Mouse (Mus musculus) adrenal gland, adult 2 months (tissue): ENCODE results near the gene Sbk1. TPM values are rescaled to one million over a fixed set of nuclear protein-coding genes. Genes with fewer than 3 reads are reported as not detected.
"Not testable (repeated sequence)": the region's sequence is repeated elsewhere in the genome, so short reads cannot be mapped to it uniquely, and the experiment has no call there.

Source experiments
- DNase-seq: peaks from one replicate; pipeline ENCODE4 v3.0.0; 2021
- polyA plus RNA-seq: library from polyadenylated mRNA; depleted of rRNA; stranded (reverse); fragments of >200 nt; gene quantifications from 2 replicates; pipeline ENCODE4 v1.2.3, GENCODE M21; 2012
- total RNA-seq, 2 experiments: library from RNA; stranded (reverse); gene quantifications; 2 replicates each; pipeline ENCODE4 v1.2.3; 2021

Sbk1 gene
- total and polyA plus RNA-seq, 3 experiments = 32.4 to 178 (median 91.1) TPM

DNA sequence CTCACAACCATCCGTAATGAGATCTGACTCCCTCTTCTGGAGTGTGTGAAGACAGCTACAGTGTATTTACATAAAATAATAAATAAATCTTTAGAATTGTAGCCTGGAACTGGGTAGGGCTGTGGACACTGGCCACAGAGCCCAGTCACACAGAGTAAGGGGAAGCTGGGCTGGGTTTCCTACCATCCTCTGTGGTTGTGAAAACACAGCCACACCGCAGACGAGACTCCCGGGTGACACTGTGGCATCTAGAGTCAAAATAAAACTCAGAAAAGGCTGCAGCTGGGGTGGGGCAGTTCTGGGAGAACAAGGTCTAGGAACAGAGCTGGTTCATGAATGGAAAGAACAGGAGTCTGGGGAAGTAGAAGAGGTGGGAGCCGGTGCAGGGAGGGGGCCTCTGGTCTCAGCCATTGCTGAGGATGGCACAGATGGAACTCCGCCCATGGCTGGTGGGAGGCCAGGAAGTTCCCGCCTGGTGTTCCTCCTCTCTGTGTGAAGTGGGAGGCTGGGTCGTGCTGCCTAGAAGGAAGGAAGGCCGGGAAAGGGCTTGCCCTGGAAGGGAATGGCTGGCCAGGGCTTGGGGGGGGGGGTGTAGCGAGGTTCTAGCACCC, 15.2 kb downstream of the Sbk1 start:
- peak; percentile 57 for DNase-seq

DNA sequence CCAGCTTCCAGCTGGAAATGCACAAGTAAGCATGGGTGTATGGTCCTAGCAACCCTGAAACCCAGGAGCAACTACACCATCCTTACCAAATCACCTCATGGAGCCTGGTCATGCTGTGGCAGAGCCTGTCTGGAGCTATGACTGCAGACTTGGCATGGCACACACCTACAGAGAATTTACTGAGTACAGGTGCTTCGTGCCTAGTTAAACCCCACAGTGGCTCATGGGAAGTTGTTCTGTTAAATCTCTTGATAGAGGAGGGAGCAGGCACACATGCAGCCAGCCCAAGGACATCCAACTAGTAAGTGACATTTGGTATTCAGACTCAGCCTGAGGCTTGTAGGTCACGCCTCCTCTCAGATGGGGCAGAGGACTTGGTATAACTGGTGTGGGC, 15.7 kb downstream of the Sbk1 start:
- peak; percentile 62 for DNase-seq

DNA sequence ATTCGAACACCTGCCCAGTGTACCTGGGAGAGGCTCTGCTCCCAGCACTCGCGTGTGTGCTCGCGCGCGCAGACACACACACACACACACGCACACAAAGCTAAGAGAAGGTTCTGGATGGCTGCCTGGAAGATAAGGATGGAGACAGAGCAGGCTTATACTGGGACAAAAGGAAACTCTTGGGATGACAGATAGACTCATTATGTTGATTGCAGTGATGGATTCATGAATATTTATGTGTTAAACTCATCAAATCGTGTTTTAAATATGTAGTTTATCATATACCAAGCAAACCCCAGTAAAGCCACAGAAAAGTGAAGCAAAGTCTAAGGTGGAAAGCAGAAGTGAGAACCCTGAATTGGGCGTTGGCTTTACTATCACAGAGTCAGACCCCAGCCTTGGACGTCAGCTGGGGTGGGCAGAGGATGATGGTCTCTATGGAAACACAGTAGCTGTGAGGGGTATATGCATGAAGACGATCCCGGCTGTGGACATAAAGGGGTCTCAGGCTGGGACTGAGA, 16.2 kb downstream of the Sbk1 start:
- DNase-seq = no peak

DNA sequence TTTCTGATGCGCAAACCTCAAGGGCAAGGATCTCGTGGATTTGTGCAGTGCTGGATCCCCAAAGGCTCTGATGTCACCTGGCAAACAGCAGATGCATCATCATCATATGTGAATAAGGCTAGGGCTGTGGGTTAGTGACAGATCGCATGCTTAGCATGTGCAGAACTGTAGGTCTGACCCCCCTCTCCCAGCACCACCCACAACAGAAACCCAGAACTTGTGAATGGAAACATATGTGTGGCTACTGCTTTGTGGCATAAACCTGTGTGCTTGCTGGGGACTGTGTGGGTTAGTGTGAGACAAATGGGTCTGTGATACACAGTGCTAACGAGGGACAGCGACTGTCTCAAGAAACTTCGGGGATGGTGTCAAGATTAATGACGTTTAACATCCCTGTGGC, 17.0 kb downstream of the Sbk1 start:
- no peak for DNase-seq

DNA sequence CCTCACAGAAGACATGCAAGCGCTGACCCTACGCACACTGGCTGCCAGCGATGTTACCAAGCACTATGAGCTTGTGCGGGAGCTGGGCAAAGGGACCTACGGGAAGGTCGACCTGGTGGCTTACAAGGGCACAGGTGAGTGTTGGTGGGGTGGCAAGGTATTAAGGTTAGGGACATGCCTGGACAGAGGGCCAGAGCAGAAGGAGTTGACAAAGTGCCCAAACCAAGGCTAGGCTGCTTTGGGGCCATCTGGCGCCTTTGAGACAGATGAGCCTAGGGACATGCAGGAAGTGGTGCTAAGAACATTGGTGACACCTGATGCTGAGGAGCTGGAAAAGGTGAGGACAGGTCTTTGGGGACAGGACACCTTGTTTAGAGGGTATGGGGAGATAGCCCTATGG, 17.5 kb downstream of the Sbk1 start:
- no peak for DNase-seq

DNA sequence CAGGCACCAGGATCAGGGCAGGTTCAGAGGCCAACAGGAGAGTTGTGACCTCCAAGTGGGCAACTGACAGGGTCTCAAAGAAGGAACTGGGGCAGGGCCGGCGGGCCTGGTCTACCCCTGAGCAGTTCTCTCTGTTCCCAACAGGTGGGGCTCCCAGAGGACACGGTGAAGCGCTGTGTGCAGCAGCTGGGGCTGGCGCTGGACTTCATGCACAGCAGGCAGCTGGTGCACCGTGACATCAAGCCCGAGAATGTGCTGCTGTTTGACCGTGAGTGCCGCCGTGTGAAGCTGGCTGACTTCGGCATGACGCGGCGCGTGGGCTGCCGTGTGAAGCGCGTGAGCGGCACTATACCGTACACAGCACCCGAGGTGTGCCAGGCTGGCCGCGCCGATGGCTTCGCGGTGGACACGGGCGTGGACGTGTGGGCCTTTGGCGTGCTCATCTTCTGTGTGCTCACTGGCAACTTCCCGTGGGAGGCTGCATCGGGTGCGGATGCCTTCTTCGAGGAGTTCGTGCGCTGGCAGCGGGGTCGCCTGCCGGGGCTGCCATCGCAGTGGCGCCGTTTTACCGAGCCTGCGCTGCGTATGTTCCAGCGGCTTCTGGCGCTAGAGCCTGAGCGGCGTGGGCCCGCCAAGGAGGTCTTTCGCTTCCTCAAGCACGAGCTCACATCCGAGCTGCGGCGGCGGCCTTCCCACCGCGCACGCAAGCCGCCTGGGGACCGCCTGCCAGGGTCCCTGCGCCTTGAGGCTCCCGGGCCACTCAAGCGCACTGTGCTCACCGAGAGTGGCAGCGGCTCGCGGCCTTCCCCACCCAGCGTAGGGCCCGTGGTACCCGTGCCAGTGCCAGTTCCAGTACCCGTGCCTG, 19.5 kb downstream of the Sbk1 start:
- no peak for DNase-seq

DNA sequence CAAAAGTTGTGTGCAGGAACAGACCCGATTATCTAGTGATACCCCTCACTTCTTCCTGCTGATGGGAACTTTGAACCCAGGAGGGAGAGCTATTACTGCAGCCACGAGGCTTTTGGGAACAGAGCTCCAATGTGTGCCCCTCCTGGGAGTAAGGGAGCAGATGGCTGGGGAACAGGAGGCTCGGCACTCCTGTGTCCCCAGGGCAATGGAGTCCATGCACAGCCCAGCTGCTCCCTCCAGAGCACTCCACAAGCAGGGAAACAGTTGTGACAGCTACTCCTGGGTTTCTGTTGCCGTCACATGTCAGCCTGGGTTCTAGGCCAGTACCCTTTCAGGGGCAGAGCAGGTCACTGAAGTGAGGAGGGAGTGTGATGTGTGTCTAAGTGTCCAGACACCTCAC, 20.7 kb downstream of the Sbk1 start:
- no peak for DNase-seq

DNA sequence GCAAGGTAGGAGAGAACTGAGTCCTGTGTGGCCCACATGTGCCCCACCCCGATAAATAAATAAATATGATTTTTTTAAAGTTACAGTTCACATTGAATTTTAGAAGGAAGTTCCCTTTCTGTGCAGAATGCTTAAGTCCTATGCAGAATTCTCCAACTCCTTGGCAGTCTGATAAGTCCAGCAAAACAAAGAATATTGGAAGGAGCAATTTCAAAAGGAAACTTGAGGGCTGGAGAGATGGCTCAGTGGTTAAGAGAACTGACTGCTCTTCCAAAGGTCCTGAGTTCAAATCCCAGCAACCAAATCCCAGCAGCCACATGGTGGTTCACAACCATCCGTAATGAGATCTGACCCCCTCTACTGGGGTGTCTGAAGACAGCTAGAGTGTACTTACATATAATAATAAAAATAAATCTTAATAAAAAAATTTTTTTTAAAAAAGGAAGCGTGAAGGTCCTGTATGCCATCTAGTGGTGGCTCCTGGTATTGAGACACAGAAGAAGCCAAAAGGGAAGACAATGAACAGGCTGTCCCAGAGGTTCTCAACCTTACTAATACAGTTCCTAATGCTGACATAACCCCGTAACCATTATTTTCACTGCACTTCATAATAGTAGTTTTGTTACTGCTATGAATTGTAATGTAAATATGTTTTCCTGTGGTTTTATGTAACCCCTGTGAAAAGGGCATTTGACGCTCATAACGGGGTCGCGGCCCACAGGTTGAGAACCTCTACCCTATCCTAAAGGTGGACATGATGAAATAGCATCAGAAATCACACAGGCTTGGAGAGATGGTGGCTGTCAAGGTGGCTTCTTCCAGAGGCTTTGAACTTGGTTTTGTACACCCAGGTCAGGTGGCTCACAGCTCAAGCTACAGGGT, 25.4 kb downstream of the Sbk1 start:
- DNase-seq = no peak

DNA sequence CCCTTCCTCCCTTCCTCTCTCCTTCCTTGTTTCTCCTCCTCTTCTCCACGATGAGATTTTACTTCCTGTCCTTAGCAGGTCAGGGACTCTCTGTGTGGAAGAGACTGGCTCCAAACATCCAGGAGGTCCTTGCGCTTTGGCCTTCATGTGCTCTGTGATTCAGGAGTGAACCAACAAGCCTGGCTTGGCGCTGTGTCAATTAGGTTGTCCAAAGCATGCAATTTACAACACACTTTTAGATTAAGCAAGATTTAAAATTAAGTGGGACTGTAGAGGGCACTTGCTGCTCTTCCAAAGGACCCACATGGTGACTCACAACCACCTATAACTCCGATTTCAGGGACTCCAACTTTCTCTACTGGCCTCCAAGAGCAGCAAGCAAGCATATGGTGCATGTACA, 26.4 kb downstream of the Sbk1 start:
- DNase-seq = peak; percentile 87

DNA sequence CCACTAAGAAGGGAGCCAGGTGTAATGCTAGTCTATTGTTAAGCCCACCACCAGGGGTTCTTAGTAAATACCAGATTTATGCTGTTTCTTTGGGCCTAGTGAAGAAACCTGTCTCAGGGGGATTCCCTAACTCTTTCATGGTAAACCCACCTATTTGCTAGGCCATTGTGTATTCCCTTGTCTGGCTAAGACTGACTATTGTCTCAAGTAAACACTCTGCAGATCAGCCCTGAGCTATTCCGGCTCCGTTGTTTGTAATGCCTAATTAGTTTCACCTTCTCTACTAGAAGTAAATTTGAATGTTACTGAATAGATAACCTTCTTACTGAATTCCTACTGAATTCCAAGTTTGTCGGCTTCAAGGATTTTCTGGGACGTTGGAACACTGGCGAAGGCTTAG, 29.4 kb downstream of the Sbk1 start:
- DNase-seq = not testable (repeated sequence)

DNA sequence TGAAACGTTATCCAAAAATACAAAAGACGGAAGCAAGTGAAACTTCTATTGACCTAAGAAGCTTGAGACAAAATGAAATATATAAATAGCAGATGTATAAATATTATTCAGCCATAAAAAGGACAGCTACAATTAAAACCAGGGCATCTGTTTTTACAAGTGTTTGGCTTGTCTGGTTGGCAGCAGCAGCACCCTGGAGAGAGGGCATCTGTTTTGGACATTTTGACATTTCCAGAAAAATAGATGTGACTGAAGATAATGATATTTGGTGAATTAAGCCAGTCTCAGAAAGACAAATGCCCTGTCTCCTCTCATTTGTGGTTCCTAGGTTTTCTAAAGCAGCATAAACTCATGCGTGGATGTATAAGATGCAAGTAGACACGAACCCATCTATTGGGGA, 39.4 kb downstream of the Sbk1 start:
- DNase-seq = no peak

DNA sequence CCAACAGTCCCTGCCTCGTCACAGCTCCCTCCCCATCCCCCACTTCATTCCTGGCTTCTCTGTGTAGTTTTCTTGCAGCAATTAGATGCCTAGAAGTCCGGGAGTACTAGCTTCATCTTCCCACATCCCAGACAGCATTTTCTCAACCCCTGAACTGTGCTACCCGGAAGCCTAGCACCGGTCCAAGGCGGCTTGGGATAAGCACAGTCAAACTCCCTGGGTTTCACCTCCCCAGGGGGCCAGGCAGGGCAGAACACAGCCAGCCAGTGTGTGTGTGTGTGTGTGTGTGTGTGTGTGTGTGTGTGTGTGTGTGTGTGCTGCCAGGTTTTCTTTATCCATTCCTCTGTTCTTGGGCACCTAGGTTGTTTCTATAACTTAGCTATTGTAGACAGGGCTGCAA, 40.9 kb downstream of the Sbk1 start:
- no peak for DNase-seq

DNA sequence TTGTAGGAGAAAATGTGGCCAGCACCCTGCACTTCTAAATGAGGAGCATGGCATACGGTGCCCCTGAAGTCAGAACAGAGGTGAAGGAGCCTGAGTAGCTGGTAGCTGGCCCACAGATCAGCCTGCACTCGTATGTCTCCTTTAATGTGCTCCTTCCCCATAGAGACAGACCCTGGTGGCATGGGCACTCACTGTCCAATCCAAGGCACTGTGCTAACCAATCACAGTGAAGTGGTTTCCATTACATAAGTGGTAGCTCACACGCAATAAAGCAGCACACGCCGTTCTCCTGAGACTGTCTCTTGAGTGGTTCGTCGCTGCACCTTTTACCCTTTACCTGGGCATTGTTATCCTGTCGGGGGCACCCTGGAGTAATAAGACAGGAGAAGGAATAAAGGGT, 41.9 kb downstream of the Sbk1 start:
- no peak for DNase-seq

DNA sequence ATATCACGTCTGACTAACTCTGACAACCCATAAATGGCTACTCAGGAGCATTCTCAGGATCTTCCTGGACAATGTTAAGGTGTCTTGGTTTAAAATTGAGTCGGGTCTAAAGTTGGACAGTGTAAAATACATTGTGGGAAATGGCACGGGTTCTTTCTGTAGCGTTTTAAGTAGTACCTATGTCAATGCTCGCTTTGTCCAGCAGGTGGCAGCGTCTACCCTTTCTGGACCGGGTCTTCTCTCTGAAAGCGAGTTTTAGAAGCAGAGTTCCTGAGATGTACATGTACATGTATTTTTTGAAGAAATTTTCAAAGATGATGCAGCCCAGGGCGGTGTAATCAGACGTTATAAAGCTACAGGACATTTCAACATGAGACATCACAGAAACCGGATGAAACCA, 51.3 kb downstream of the Sbk1 start:
- DNase-seq = peak; percentile 69

DNA sequence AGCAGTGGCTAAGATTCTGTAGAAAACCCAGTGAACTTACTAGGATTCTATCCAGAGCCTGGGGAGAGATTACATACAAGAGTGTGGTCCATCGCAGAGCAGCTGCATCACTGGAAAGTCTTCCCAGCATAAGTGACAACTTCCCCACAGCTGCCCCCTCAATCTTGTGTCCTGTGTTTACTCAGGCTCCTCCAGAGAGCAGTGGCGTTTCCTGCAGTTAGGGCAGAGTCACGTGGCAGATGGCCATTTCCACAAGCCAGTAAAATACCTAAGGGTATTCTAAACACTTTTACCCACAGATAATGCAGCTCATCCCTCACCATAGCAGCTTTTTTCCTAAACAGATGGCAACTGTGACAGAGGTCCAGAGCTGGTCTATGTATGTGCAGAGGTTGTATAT, 52.4 kb downstream of the Sbk1 start:
- no peak for DNase-seq

DNA sequence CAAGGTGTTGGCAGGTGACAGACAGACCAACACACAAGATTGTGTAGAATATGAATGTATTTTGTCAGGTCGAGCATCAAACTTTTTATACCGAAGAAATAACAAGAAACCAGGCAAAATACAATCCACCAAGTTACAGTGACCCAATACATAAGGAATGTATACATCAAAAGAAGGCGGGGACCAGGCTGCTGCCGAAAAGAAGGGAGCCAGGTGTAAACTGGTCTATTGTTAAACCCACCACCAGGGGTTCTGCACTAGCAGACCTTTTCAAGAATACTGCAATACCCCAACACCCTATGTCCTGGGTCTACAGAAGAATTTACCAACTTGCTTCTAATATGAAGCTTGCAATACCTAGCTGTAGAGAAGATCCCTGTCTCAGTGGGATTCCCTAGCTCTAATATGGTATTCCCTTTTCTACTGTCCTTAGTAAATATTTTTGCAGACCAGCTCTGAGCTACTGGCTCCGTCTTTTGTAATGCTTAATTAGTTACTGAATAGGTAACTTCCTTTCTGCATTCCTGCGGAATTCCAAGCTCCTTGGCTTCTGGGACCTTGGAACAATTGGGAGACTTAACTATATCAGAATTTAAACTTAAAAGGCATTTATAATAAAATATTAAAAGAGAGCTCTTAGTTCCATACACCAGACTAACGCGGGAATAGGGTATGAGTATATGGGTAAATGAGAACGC, 53.3 kb downstream of the Sbk1 start:
- DNase-seq = not testable (repeated sequence)

DNA sequence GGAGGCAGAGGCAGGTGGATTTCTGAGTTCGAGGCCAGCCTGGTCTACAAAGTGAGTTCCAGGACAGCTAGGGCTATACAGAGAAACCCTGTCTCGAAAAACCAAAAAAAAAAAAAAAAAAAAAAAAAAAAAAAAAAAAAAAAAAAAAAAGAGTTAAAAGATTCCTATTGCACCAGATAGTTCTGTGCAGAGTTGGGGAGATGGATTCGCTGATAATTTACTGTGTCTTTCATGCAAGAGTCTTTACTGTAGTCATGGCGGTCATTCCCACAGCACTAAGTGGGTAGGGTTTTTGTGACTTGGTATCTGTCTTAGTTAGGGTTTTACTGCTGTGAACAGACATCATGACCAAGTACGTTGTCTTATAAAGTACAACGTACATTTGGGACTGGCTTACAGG, 56.4 kb downstream of the Sbk1 start:
- DNase-seq = not testable (repeated sequence)

DNA sequence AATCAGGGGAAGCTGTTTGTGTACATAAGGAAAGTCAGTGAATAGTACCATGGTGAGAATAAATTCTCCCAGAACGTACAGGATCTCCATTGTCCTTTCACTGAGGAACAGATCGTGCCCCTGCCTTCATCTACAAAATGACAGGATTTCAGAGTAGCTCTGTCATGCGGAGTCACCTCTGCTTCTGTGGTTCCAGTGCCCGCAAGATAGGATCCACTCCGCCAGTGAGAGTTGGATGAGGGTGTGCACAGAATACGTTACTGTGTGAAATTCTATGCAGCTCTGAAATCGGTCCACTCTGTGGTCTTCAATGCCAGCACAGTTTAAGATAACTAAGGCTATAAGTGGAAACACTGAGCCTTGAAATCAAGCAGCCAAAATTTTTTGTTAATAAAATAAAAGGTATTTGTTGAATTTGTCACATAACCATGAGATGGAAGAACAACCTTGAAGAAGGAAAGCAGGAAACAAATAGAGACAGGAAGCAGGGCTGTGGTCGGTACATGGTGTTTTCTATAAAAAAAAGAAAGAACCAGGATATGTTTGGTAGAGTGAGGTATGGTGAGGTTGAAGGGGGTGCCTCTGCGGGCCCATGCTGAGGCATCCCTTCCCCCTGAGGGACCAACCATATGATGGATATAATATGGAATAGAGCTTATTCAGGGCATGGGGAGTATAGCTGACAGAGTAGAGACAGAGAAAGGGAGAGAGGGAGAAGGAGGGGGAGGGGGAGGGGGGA, 57.7 kb downstream of the Sbk1 start:
- no peak for DNase-seq

DNA sequence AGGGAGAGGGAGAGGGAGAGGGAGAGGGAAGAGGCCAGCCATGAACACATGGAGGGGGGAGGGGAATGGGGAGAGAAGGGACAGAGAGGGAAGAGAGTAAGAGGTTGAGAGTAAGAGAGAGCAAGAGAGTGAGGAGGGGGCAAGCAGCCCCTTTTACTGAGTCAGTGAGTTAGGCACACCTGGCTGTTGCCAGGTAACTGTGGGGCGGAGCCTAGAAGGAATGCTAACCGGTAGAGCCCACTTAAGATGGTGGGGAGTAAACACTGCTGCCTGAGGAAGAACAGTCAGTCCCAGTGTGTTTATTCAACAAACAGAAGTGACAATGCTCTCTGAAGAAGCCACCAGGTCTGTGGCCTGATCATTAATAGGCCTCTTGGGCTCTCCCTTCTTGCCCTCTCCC, 58.3 kb downstream of the Sbk1 start:
- no peak for DNase-seq

DNA sequence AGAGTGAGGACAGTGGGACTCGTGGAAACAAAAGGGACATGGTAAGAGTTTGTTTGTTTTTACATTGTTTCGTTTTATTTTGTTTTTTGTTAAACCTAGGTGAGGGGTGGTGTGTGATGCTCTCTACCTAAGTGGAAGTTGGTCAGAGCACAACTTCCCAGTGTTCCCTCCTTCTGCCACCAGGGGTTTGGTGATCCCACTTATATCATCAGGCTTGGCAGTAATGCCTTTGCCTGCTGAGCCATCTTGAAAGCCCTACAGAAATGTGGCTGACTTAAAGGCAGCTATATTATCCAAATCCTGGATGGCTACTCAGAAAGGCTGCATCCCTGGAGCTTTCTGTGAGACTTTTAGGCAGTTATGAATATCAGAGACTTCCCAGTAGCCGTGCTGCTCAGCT, 60.3 kb downstream of the Sbk1 start:
- no peak for DNase-seq

DNA sequence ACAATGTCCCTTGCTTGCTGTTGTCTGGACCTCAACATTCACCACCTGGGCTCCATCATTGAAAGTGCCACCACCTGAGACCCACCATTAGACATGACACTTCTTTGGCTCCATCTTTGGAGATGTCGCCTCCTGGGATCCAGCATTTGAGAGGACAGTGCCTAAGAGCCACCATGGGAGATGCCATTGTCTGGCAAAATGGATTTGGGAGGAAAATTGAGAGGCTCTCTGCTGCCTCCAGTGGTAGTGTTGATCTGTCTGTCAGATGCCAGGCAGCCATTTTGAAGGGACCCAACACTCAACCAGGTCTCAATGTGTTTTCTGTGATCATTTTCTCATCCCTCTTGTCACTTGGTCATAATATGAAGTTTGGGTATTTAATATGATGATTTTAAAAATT, 63.1 kb downstream of the Sbk1 start:
- no peak for DNase-seq
